Mouse (Mus musculus) limb, embryonic 15.5 days (tissue): ENCODE data around the gene Zdhhc1. TPM values are rescaled to one million over a fixed set of nuclear protein-coding genes. Genes with fewer than 3 reads are reported as not detected.

Experiments used
- ATAC-seq: fragments of 200-750 bp; cut with Nextera tagmentation; 2 replicates; pipeline ENCODE4 v1.8.0; 2017; ENCODE audit warnings: low read depth, moderate TSS enrichment; ENCODE audit not compliant: insufficient number of reproducible peaks, low FRiP score, low TSS enrichment
- H3K27ac ChIP-seq: fragments of 300-500 bp; sonication (generic); 2 replicates; pipeline ENCODE4 v1.5.1; 2015; ENCODE audit warnings: moderate library complexity, mild to moderate bottlenecking, inconsistent platforms
- H3K27me3 ChIP-seq: fragments of 300-500 bp; sonication (generic); 2 replicates; pipeline ENCODE4 v1.6.1; 2015; ENCODE audit warnings: inconsistent platforms
- H3K36me3 ChIP-seq: fragments of 300-500 bp; sonication (generic); 2 replicates; pipeline ENCODE4 v1.6.1; 2015; ENCODE audit warnings: inconsistent platforms
- H3K4me1 ChIP-seq: fragments of 300-500 bp; sonication (generic); 2 replicates; pipeline ENCODE4 v1.6.1; 2015; ENCODE audit warnings: inconsistent platforms
- H3K4me2 ChIP-seq: fragments of 300-500 bp; sonication (generic); 2 replicates; pipeline ENCODE4 v1.6.1; 2015; ENCODE audit warnings: mild to moderate bottlenecking, inconsistent platforms
- H3K4me3 ChIP-seq: fragments of 300-500 bp; sonication (generic); 2 replicates; pipeline ENCODE4 v1.5.1; 2015; ENCODE audit warnings: mild to moderate bottlenecking, inconsistent platforms
- H3K9ac ChIP-seq: fragments of 300-500 bp; sonication (generic); 2 replicates; pipeline ENCODE4 v1.6.1; 2015; ENCODE audit warnings: inconsistent platforms
- H3K9me3 ChIP-seq: fragments of 300-500 bp; sonication (generic); 2 replicates; pipeline ENCODE4 v1.6.1; 2016; ENCODE audit warnings: inconsistent platforms
- WGBS: fragments of 180-500 bp; shearing (Covaris S2); methylation state at CpG from one replicate; pipeline ENCODE4 v1.1.7; 2015; 5-methylcytosine and 5-hydroxymethylcytosine counted together
- polyA plus RNA-seq: library from polyadenylated mRNA; unstranded; fragments of >200 nt; fragmentation: Nextera tagmentation; extraction: Ambion mirVana; gene quantifications from 2 replicates; pipeline ENCODE4 v1.2.1, GENCODE M21; 2015

The Zdhhc1 gene
- polyA plus RNA-seq, 1 experiment from 2014 or later: 42.2 TPM

DNA sequence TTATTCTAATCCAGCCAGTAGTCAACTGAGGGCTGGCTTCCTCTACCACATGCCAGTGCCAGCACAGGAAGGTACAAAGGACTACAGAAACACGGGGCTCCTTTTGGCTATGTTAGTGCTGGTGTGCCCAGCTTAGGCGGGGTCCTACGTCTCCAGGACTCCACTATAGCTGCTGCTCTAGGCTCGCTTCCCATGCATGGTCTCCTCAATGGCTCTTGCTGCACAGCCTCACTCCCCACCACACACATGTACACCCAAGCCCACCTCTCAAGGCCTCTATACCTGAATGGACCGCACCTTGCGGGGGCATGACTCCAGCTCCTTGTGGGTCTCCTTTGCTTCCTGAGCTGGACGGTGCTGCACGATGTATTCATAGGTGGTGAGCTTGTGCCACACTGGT is 21.0 kb downstream of the Zdhhc1 start:
- WGBS: 87% methylated on average over 8 of the region's 8 CpGs
- ATAC-seq: no peak
- Histone ChIP-seq H3K27ac (peak overlapping the region; percentile 51; the same call in 1 of the 2 replicates), H3K4me3 (no peak overlapping the region), H3K36me3 (peaks cover 37% of the 10 kb centered on the region), H3K4me2 (no peak overlapping the region), H3K9me3 (no peaks in the 10 kb centered on the region), H3K27me3 (peaks cover 25% of the 10 kb centered on the region), H3K9ac (no peak overlapping the region), H3K4me1 (peaks cover 39% of the 10 kb centered on the region)

DNA sequence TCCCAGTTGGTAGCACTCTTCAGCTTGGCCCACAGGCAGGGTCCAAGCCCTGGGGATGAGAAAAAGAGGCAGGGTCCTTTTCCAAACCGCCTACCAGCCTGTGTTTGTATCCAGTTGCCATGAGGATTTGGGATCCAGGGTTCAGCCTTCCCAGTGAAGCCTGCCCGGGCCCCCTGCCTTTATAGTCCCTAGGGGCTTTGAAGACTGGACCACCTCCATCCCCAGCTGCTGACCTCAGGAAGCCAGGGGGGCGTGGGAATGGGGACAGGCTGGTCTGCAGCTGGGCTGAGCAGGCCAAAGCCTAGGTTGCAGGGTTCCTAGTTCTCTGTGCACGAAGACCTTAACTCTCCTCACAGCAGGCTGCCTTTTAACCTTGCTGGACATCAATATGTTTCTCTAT is 21.4 kb downstream of the Zdhhc1 start:
- Histone ChIP-seq H3K4me2 (no peak overlapping the region), H3K27me3 (peaks cover 25% of the 10 kb centered on the region), H3K4me1 (peaks cover 44% of the 10 kb centered on the region), H3K9me3 (no peaks in the 10 kb centered on the region), H3K36me3 (peaks cover 37% of the 10 kb centered on the region), H3K27ac (peak overlapping the region; percentile 51), H3K9ac (no peak overlapping the region; the same call in 1 of the 2 replicates), H3K4me3 (no peak overlapping the region)
- ATAC-seq: no peak
- 40% methylated on average over 4 of the region's 4 CpGs for WGBS

DNA sequence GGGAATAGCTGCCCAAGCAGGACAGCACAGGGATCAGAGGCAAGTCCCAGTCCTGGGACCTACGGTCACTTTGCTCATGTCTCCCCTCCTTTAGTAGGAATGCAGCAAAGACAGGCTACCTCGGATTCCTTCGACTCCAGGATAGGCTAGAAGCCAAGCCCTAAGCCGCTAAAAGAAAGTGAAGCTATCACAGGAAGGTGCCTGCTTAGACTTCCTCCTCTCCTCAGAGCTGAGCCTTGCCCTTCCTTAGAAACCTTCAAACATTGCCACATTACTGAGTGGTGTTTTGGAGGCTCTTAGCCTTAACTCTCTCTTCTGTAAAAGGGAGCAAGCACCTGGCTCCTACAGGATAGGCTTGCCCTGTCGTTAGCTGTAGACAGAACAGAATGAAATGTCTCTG is 22.0 kb downstream of the Zdhhc1 start:
- 41% methylated on average over 5 of the region's 5 CpGs for WGBS
- Histone ChIP-seq H3K4me2 (no peak overlapping the region), H3K4me3 (no peak overlapping the region), H3K36me3 (peaks cover 32% of the 10 kb centered on the region), H3K27ac (peak overlapping the region; percentile 63), H3K27me3 (peaks cover 25% of the 10 kb centered on the region), H3K9me3 (no peaks in the 10 kb centered on the region), H3K4me1 (peaks cover 50% of the 10 kb centered on the region), H3K9ac (no peak overlapping the region)
- ATAC-seq: no peak

DNA sequence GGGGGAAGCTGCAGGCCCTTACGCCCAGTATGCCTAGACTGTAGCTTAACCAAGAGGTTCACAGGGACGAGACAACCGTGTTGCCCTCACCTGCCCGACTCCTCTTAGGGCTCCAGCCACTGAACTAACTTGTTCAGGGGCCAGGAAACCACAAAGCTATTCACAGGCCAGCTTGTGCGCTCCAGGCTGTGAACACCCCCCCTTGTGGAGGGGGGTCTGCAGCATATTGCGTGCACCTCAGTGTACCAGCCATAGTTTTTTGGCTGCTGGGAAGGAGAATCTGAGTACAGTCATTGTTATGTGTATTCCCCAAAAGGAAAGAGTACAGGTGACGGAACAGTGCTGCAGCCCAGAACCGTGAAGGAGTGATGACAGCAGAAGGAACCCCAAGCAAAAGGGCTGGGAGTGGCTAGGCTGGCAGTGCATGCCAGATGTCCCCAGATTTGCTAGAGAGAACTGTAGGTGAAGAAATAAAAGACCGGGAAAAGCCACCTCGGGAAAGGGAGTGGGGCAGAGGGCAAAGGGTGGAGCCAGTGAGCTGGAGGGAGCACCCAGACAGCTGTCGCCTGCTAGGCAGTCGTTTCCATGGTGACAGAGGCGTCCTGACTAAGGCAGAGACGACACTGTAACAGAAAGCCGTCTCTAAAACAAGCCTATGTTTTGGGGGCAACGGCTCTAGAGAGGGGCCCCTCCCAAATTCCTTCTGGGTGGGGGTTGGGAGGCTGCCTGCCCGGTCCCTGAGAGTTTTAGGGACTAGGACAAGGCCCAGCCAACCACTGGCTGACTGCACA is 22.7 kb downstream of the Zdhhc1 start:
- no peak; the same call in 1 of the 2 replicates for ATAC-seq
- WGBS: 31% methylated on average over 17 of the region's 17 CpGs
- Histone ChIP-seq H3K9me3 (no peaks in the 10 kb centered on the region), H3K27me3 (peaks cover 25% of the 10 kb centered on the region), H3K27ac (peak overlapping the region; percentile 63; the same call in 1 of the 2 replicates), H3K4me1 (peaks cover 56% of the 10 kb centered on the region), H3K4me3 (no peak overlapping the region), H3K36me3 (peaks cover 25% of the 10 kb centered on the region), H3K4me2 (no peak overlapping the region), H3K9ac (no peak overlapping the region)

DNA sequence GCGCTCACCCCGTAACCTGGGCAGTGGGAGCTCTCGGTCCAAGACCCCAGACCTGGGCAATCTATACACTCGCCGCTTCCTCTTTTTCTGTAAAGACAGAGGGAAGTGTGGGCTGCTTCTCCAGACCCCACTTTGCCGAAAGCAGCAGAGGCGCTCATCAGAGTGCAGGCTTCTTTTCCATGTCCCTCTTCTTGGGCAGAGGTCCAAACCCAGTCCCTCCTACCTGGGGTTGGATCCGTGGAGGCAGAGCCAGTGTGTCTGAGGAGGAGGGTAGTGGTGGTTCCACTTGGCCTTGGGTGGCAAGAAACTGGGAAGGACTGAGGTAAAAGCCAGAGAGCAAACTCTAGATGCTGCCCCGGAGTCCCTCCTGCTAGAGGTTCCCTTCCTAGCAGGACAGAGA is 23.7 kb downstream of the Zdhhc1 start:
- Histone ChIP-seq H3K4me3 (no peak overlapping the region), H3K4me2 (no peak overlapping the region), H3K27me3 (peaks cover 25% of the 10 kb centered on the region), H3K4me1 (peaks cover 59% of the 10 kb centered on the region), H3K9me3 (no peaks in the 10 kb centered on the region), H3K36me3 (peaks cover 17% of the 10 kb centered on the region), H3K27ac (no peak overlapping the region), H3K9ac (no peak overlapping the region)
- ATAC-seq: no peak
- WGBS: 69% methylated on average over 9 of the region's 9 CpGs

DNA sequence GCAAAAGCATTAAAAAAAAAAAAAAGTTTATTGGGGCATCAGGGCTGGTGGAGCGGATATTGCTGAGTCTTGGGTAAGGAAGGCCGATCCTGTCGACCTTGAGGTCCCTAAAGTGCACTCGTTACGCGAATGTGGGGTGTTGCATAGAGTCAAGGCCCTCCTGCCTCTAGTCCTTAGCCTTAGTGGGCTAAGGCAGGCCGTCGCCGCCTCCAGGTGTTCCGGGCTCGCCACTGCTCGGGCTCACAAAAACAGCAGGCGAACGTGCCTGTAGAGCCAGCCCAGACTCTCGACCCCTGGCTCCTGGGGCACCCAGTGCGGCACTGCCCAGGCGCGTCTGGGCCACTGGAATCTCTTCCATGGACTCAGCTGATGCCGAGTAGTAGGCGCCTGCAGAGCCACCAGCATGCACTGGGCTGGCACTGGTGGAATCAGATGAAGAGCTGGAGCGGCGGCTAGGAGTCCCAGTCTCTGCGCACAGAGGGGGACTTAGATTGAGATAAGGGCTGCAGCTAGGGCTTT is 24.2 kb downstream of the Zdhhc1 start:
- Histone ChIP-seq H3K27me3 (peaks cover 25% of the 10 kb centered on the region), H3K4me1 (peaks cover 62% of the 10 kb centered on the region), H3K36me3 (peaks cover 19% of the 10 kb centered on the region), H3K9me3 (no peaks in the 10 kb centered on the region), H3K4me2 (no peak overlapping the region), H3K27ac (no peak overlapping the region), H3K4me3 (no peak overlapping the region), H3K9ac (no peak overlapping the region)
- WGBS: 39% methylated on average over 23 of the region's 23 CpGs
- no peak for ATAC-seq

DNA sequence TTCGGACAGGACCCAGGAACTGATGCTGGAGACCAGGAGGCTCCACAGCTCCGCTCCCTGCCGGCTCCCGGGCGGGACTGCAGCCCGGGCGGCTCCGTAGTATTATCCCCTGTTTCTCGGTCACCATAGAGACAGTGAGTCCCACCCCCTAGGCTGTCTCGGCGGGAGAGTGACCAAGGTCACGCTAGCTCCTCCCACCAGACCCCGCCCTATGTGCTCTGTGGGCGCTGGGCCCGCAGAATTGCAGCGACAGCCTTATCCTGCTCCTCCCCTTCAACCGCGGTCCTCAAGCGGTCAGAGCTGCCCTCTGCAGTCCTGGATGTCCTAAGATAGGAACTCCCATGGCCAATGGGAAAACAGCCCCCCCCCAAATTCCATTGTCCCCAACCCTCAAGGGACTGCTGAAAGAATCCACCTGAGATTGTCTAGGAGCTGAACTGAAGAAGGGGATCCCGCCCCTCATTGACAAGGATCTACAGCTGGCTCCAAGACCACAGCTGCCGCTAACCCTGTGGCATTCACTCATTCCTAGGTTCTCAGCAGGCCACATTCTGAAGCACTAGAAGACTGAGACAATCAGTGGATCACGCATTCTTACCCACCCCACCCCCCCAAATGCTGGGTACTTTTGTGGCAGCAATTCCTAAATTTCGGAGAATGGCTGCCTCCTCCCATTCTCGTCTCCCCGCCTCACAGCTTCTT is 25.2 kb downstream of the Zdhhc1 start, which contains the start of gene Tppp3:
TSS of gene Tppp3 (minus strand) at position 213 of the 702 bp plus-strand sequence.
- Histone ChIP-seq H3K9me3 (no peaks in the 10 kb centered on the region), H3K4me2 (peak within 1 kb of the TSS; percentile 53), H3K27me3 (peaks cover 24% of the 10 kb centered on the region), H3K9ac (0 out of 2 replicates have a peak within 1 kb of the TSS, but pooled peaks have one; percentile 14), H3K36me3 (peaks cover 21% of the 10 kb centered on the region), H3K27ac (peak within 1 kb of the TSS; percentile 57), H3K4me3 (peak within 1 kb of the TSS; percentile 33), H3K4me1 (peaks cover 64% of the 10 kb centered on the region)
- ATAC-seq: peak; percentile 88
- WGBS: 9% methylated on average over 25 of the region's 25 CpGs

DNA sequence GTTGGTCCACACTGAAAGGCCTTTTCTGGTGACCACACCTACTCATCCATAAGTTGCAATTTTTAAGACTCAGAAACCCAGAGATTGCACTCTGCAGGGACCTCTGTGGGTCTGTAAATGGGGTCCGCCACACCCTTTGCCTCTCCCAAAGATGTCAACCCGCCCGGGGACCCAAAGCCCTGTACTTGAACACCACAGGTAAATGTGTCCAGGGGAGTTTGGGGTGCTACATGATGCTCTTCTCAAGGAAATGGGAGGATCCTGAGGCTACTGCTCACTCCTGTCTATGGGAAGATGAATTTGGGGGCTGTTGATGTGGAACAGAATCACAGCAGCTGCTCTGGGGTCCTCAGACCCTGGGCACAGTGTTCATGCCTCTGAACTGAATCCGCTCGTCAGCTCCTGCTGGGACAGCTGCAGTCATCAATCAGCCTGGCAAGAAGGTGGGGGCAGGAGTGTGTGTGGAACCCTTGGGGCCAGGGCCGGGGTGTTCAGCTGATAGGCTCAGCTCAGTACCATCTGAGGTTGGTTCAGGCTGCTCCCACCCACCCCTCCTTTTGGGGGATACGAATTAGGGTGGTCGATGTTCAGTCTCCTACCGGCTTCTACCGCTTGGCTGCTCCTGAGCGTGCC is 25.9 kb downstream of the Zdhhc1 start:
- Histone ChIP-seq H3K9ac (0 out of 2 replicates have a peak overlapping the region, but pooled peaks have one; percentile 14), H3K27me3 (peaks cover 23% of the 10 kb centered on the region), H3K4me2 (peak overlapping the region; percentile 53), H3K27ac (peak overlapping the region; percentile 57), H3K4me1 (peaks cover 63% of the 10 kb centered on the region), H3K36me3 (peaks cover 14% of the 10 kb centered on the region), H3K4me3 (peak overlapping the region; percentile 33), H3K9me3 (no peaks in the 10 kb centered on the region)
- WGBS: 16% methylated on average over 11 of the region's 11 CpGs
- ATAC-seq: peak; percentile 31

DNA sequence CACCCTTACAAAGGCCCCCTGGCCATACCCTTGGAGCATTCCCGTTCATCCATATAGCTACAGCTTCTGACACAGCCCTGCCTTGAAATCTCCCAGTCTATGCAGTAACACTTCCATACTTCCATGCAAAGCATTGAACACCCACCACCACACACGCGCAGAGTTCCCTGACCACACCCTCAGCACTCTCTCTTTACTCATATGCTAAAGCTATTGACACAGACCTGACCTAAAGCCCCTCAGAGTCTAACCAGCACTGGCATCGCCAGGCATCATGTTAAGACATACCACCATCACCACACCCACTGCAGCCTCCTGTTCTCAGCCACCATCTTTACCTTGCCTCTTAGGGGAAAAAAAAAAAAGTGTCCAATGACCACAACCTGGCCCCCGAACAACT is 26.4 kb downstream of the Zdhhc1 start:
- Histone ChIP-seq H3K27me3 (peaks cover 23% of the 10 kb centered on the region), H3K27ac (peak overlapping the region; percentile 57; the same call in 1 of the 2 replicates), H3K9me3 (no peaks in the 10 kb centered on the region), H3K36me3 (peaks cover 10% of the 10 kb centered on the region; the same call in 1 of the 2 replicates), H3K4me3 (peak overlapping the region; percentile 33), H3K4me1 (peaks cover 58% of the 10 kb centered on the region), H3K4me2 (peak overlapping the region; percentile 53), H3K9ac (no peak overlapping the region)
- 74% methylated on average over 5 of the region's 5 CpGs for WGBS
- no peak for ATAC-seq

DNA sequence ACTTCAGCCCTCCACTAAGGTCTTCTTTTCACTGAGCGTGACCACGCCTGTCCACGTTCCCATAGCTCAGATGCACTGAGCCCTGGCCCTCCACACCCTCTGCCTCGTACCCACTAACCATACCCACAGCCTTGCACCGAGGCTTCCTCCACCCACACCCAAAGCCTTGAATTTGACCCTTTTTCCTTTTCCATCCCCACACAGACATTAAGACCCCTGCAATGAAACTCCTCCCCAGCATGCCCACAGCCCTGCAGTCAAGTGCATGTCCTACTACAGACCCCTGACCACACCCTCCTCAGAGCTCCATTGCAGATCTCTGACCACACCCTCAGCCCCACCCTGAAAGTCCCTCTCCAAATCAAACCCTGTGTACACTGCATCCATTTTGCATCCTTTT is 26.9 kb downstream of the Zdhhc1 start:
- H3K4me1 ChIP-seq: peaks cover 53% of the 10 kb centered on the region

DNA sequence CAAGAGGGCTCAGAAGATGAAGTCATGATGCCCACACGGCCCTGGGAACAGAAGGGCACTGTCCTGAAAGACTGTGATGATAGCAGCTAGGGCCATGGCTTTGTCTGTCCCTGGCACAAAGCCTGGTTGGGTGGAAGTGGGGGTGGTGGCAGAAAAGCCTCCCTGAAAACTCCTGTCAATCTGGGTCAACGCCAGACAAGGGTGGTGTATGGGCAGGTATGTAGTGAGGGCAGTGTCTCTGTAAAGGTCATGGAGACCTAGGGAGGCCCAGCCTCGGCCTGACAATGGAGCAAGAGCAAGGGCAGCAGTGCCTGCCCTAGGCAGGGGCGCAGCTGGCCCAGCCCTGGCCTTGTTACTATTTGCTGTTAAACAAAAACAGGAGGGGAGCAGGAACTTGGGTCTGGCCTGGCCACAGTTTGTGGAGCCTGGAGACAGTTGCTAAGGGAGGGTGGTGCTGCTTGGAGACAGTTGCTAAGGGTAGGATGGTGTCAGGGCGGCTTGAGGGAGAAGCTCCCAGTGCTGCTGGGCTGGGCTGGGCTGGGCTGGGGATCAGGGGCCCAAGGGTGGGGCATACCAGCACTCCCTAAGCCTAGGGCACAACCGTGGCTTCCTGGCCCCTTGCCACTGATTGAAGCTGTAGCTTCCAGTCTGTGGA is 27.5 kb downstream of the Zdhhc1 start:
- Histone ChIP-seq H3K36me3 (peaks cover 9% of the 10 kb centered on the region; the same call in 1 of the 2 replicates), H3K27ac (no peak overlapping the region), H3K9ac (no peak overlapping the region), H3K27me3 (peaks cover 19% of the 10 kb centered on the region), H3K4me1 (peaks cover 47% of the 10 kb centered on the region), H3K4me3 (peak overlapping the region; percentile 33), H3K9me3 (no peaks in the 10 kb centered on the region), H3K4me2 (0 out of 2 replicates have a peak overlapping the region, but pooled peaks have one; percentile 53)
- WGBS: 37% methylated on average over 6 of the region's 6 CpGs
- ATAC-seq: 0 out of 2 replicates have a peak, but pooled peaks have one; percentile 13

More for the DNA sequence above, 26.9 kb downstream of the Zdhhc1 start:
- H3K9ac ChIP-seq: no peak overlapping the region
- H3K4me3 ChIP-seq: peak overlapping the region; percentile 33
- H3K9me3 ChIP-seq: no peaks in the 10 kb centered on the region
- 77% methylated on average over 5 of the region's 5 CpGs for WGBS
- peaks cover 23% of the 10 kb centered on the region for H3K27me3 ChIP-seq
- H3K27ac ChIP-seq: peak overlapping the region; percentile 43; the same call in 1 of the 2 replicates
- H3K36me3 ChIP-seq: peaks cover 9% of the 10 kb centered on the region; the same call in 1 of the 2 replicates
- H3K4me2 ChIP-seq: peak overlapping the region; percentile 53
- ATAC-seq: no peak
